Mouse (Mus musculus) liver, adult 2 months (tissue): Measurements from ENCODE around the gene Hyal2. TPM values are rescaled to one million over a fixed set of nuclear protein-coding genes. Genes with fewer than 3 reads are reported as not detected.

ENCODE experiments used
- DNase-seq: peaks from one replicate; pipeline ENCODE4 v3.0.0-alpha.2; 2011; ENCODE audit warnings: low read depth, low spot score; ENCODE audit errors: extremely low read depth
- H3K27ac ChIP-seq: fragments of 200-500 bp; replicated peaks from 2 replicates; pipeline ENCODE4 v1.5.1; 2012; ENCODE audit warnings: low read depth, mild to moderate bottlenecking, control low read depth, inconsistent platforms, low read length; ENCODE audit not compliant: insufficient read depth
- H3K27me3 ChIP-seq: fragments of 200-500 bp; 2 replicates; pipeline ENCODE4 v1.6.1; 2012; ENCODE audit warnings: mild to moderate bottlenecking, moderate library complexity, low read length, inconsistent platforms; ENCODE audit not compliant: control insufficient read depth, insufficient read depth
- H3K36me3 ChIP-seq: fragments of 200-500 bp; 2 replicates; pipeline ENCODE4 v1.6.1; 2012; ENCODE audit warnings: low read length, inconsistent platforms; ENCODE audit not compliant: control insufficient read depth, insufficient read depth
- H3K4me1 ChIP-seq: fragments of 200-500 bp; 2 replicates; pipeline ENCODE4 v1.6.1; 2011; ENCODE audit warnings: low read length; ENCODE audit not compliant: control insufficient read depth, insufficient read depth
- H3K4me3 ChIP-seq: fragments of 200-500 bp; 2 replicates; pipeline ENCODE4 v1.5.1; 2011; ENCODE audit warnings: low read depth, mild to moderate bottlenecking, control low read depth, low read length, moderate library complexity; ENCODE audit not compliant: insufficient read depth
- H3K79me2 ChIP-seq: fragments of 200-500 bp; 2 replicates; pipeline ENCODE4 v1.6.1; 2012; ENCODE audit warnings: inconsistent platforms, mild to moderate bottlenecking, low read length, moderate library complexity; ENCODE audit not compliant: control insufficient read depth, insufficient read depth
- H3K9ac ChIP-seq: fragments of 200-500 bp; 2 replicates; pipeline ENCODE4 v1.6.1; 2012; ENCODE audit warnings: low read depth, mild to moderate bottlenecking, control low read depth, inconsistent platforms, low read length
- CTCF ChIP-seq: fragments of 200-500 bp; IDR thresholded peaks from 2 replicates; pipeline ENCODE4 v1.5.1; 2011; ENCODE audit warnings: low read depth, low read length, control low read depth
- POLR2A ChIP-seq: fragments of 200-500 bp; IDR thresholded peaks from 2 replicates; pipeline ENCODE4 v1.6.1; 2011; ENCODE audit warnings: low read length, control low read depth; ENCODE audit not compliant: insufficient read depth; ENCODE audit errors: extremely low read depth
- WGBS: fragments of 180-500 bp; shearing (Covaris S2); methylation state at CpG from one replicate; pipeline ENCODE4 v1.1.7; 2018; 5-methylcytosine and 5-hydroxymethylcytosine counted together
- polyA plus RNA-seq: library from polyadenylated mRNA; depleted of rRNA; stranded (reverse); fragments of >200 nt; gene quantifications from 2 replicates; pipeline ENCODE4 v1.2.3, GENCODE M21; 2012; rRNA removed
- total RNA-seq: library from RNA; depleted of rRNA; stranded (reverse); fragments of >200 nt; gene quantifications from 2 replicates; pipeline ENCODE4 v1.2.3, GENCODE M21; 2014; rRNA removed

The Hyal2 gene
- total and polyA plus RNA-seq, 2 experiments = 38.4 to 64.1 TPM

DNA sequence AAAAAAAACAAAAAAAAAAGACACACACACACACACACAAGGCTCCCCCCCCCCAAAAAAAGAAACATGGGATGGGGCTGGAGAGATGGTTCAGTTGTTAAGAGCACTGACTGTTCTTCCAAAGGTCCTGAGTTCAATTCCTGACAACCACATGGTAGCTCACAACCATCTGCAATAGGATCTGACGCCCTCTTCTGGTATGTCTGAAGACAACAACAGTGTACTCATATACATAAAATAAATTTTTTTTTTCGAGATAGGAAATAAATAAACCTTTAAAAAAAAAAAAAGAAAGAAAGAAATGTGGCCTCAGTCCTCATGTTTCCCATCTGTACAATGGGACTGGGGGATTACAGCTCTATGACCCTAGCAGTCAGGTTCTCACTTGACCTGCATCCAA lies 49.7 kb downstream of the Hyal2 start:
- DNase-seq = no peak
- H3K27ac ChIP-seq = no peak overlapping the region
- WGBS = 76% methylated on average over 2 of the region's 2 CpGs
- H3K9ac ChIP-seq = no peak overlapping the region
- no peak overlapping the region for H3K4me3 ChIP-seq
- H3K4me1 ChIP-seq = peaks cover 17% of the 10 kb centered on the region
- no peaks in the 10 kb centered on the region for H3K27me3 ChIP-seq
- no peak for TF ChIP-seq CTCF
- TF ChIP-seq POLR2A = no peak
- H3K36me3 ChIP-seq = no peaks in the 10 kb centered on the region; the same call in 1 of the 2 replicates
- H3K79me2 ChIP-seq = no peaks in the 10 kb centered on the region

- Histone ChIP-seq H3K27ac (peak overlapping the region; percentile 83), H3K4me1 (peaks cover 17% of the 10 kb centered on the region), H3K36me3 (no peaks in the 10 kb centered on the region; the same call in 1 of the 2 replicates), H3K79me2 (no peaks in the 10 kb centered on the region), H3K27me3 (no peaks in the 10 kb centered on the region), H3K4me3 (no peak overlapping the region), H3K9ac (no peak overlapping the region)
- WGBS = 78% methylated on average over 6 of the region's 6 CpGs
- TF ChIP-seq POLR2A = no peak
- no peak for TF ChIP-seq CTCF
- no peak for DNase-seq
These were observed 50.4 kb downstream of the Hyal2 start for GRCm38 (mm10) chr9:107618098-107618497.

GRCm38 (mm10) chr9:107618778-107619545 lies 51.2 kb downstream of the Hyal2 start:
- 10% methylated on average over 13 of the region's 13 CpGs for WGBS
- H3K36me3 ChIP-seq = no peaks in the 10 kb centered on the region; the same call in 1 of the 2 replicates
- peak; percentile 86 for DNase-seq

DNA sequence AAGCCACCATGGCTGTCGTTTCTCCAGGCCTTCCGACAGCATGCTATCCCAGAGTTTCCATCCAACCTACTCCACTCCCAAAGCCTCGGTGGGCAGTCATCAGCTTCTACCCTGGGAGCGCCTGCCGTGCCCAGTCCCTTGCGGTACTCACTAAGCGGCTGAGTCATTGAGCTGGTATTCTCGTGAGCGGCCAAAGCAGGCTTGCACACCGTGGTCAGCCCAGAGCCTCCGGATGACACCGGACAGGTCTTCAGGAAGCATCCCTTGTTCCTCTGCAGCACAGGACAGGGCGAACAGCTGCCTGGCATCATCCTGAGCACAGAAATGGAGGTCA lies 51.8 kb downstream of the Hyal2 start:
- DNase-seq = no peak
- Histone ChIP-seq H3K79me2 (peaks cover 11% of the 10 kb centered on the region; the same call in 1 of the 2 replicates), H3K9ac (no peak overlapping the region), H3K4me1 (peaks cover 21% of the 10 kb centered on the region), H3K27me3 (no peaks in the 10 kb centered on the region), H3K36me3 (no peaks in the 10 kb centered on the region; the same call in 1 of the 2 replicates), H3K27ac (peak overlapping the region; percentile 55), H3K4me3 (no peak overlapping the region)
- WGBS = 56% methylated on average over 13 of the region's 13 CpGs
- TF ChIP-seq POLR2A (no peak), CTCF (no peak)

More at GRCm38 (mm10) chr9:107618778-107619545, 51.2 kb downstream of the Hyal2 start:
- peaks cover 17% of the 10 kb centered on the region for H3K4me1 ChIP-seq
- H3K27me3 ChIP-seq = no peaks in the 10 kb centered on the region
- H3K4me3 ChIP-seq = no peak overlapping the region
- TF ChIP-seq POLR2A = no peak
- peaks cover 7% of the 10 kb centered on the region; the same call in 1 of the 2 replicates for H3K79me2 ChIP-seq
- peak overlapping the region; percentile 83 for H3K27ac ChIP-seq
- H3K9ac ChIP-seq = peak overlapping the region; percentile 56

- DNase-seq = no peak
- Histone ChIP-seq H3K79me2 (peaks cover 24% of the 10 kb centered on the region), H3K36me3 (no peaks in the 10 kb centered on the region; the same call in 1 of the 2 replicates), H3K4me1 (peaks cover 24% of the 10 kb centered on the region), H3K4me3 (no peak overlapping the region), H3K27me3 (no peaks in the 10 kb centered on the region), H3K27ac (no peak overlapping the region), H3K9ac (no peak overlapping the region)
- TF ChIP-seq POLR2A = no peak
- no peak for TF ChIP-seq CTCF
These were observed 53.2 kb downstream of the Hyal2 start for GRCm38 (mm10) chr9:107620954-107621353.

Other genes starting within 250 kb of the Hyal2 start
- gene Hemk1, start 229.6 kb upstream of the Hyal2 start, total RNA-seq = 14.4 and 18.4 TPM in 2 replicates
- 19.6 and 28.1 TPM in 2 replicates for gene Hemk1, start 229.6 kb upstream of the Hyal2 start, polyA plus RNA-seq
- 0.46 and 0.67 TPM in 2 replicates for gene 6430571L13Rik, start 227.3 kb upstream of the Hyal2 start, total RNA-seq
- 1.2 and 1.6 TPM in 2 replicates for gene 6430571L13Rik, start 227.3 kb upstream of the Hyal2 start, polyA plus RNA-seq
- not detected in 2 replicates for gene Cacna2d2, start 168.3 kb upstream of the Hyal2 start, total RNA-seq
- gene Cacna2d2, start 168.3 kb upstream of the Hyal2 start, polyA plus RNA-seq = not detected in 2 replicates
- gene Tmem115, start 34.0 kb upstream of the Hyal2 start, total RNA-seq = 10.9 and 14.0 TPM in 2 replicates
- gene Tmem115, start 34.0 kb upstream of the Hyal2 start, polyA plus RNA-seq = 40.2 and 47.3 TPM in 2 replicates
- 11.0 and 11.9 TPM in 2 replicates for gene Cyb561d2, start 25.8 kb upstream of the Hyal2 start, total RNA-seq
- 31.0 and 33.7 TPM in 2 replicates for gene Cyb561d2, start 25.8 kb upstream of the Hyal2 start, polyA plus RNA-seq
- gene Nprl2, start 25.7 kb upstream of the Hyal2 start, total RNA-seq = 18.5 and 21.7 TPM in 2 replicates
- gene Nprl2, start 25.7 kb upstream of the Hyal2 start, polyA plus RNA-seq = 24.8 and 26.8 TPM in 2 replicates
- gene Zmynd10, start 20.6 kb upstream of the Hyal2 start, total RNA-seq = 0.27 and 0.28 TPM in 2 replicates
- gene Zmynd10, start 20.6 kb upstream of the Hyal2 start, polyA plus RNA-seq = 0.10 and 0.20 TPM in 2 replicates
- 6.0 and 6.6 TPM in 2 replicates for gene Rassf1, start 16.4 kb upstream of the Hyal2 start, total RNA-seq
- gene Rassf1, start 16.4 kb upstream of the Hyal2 start, polyA plus RNA-seq = 5.0 and 7.0 TPM in 2 replicates
- gene Tusc2, start 4.7 kb upstream of the Hyal2 start, total RNA-seq = 22.6 and 27.4 TPM in 2 replicates
- gene Tusc2, start 4.7 kb upstream of the Hyal2 start, polyA plus RNA-seq = 52.8 and 58.1 TPM in 2 replicates
- gene Hyal1, start 9.0 kb downstream of the Hyal2 start, total RNA-seq = 33.2 TPM in 2 replicates
- gene Hyal1, start 9.0 kb downstream of the Hyal2 start, polyA plus RNA-seq = 35.1 and 43.4 TPM in 2 replicates
- gene Naa80, start 10.9 kb downstream of the Hyal2 start, total RNA-seq = 12.3 and 12.8 TPM in 2 replicates
- 88.5 and 130 TPM in 2 replicates for gene Naa80, start 10.9 kb downstream of the Hyal2 start, polyA plus RNA-seq
- gene Hyal3, start 12.9 kb downstream of the Hyal2 start, total RNA-seq = 0.13 and 0.18 TPM in 2 replicates
- gene Hyal3, start 12.9 kb downstream of the Hyal2 start, polyA plus RNA-seq = 0.29 and 0.54 TPM in 2 replicates
- 21.5 and 32.2 TPM in 2 replicates for gene Ifrd2, start 19.7 kb downstream of the Hyal2 start, total RNA-seq
- gene Ifrd2, start 19.7 kb downstream of the Hyal2 start, polyA plus RNA-seq = 54.6 and 56.2 TPM in 2 replicates
- gene Sema3b, start 41.3 kb downstream of the Hyal2 start, total RNA-seq = 0.13 and 0.37 TPM in 2 replicates
- gene Sema3b, start 41.3 kb downstream of the Hyal2 start, polyA plus RNA-seq = 0.68 and 0.83 TPM in 2 replicates
- gene Gnai2, start 67.4 kb downstream of the Hyal2 start, total RNA-seq = 31.6 and 44.8 TPM in 2 replicates
- 117 and 122 TPM in 2 replicates for gene Gnai2, start 67.4 kb downstream of the Hyal2 start, polyA plus RNA-seq
- 982 and 1,378 TPM in 2 replicates for gene Slc38a3, start 101.6 kb downstream of the Hyal2 start, total RNA-seq
- gene Slc38a3, start 101.6 kb downstream of the Hyal2 start, polyA plus RNA-seq = 3,567 and 4,585 TPM in 2 replicates
- 3.2 and 6.3 TPM in 2 replicates for gene Gnat1, start 111.8 kb downstream of the Hyal2 start, total RNA-seq
- gene Gnat1, start 111.8 kb downstream of the Hyal2 start, polyA plus RNA-seq = 5.5 and 7.1 TPM in 2 replicates
- gene Sema3f, start 142.5 kb downstream of the Hyal2 start, total RNA-seq = 3.5 and 4.6 TPM in 2 replicates
- gene Sema3f, start 142.5 kb downstream of the Hyal2 start, polyA plus RNA-seq = 6.7 and 8.9 TPM in 2 replicates
- gene Rbm5, start 203.1 kb downstream of the Hyal2 start, total RNA-seq = 46.2 and 48.3 TPM in 2 replicates
- 18.1 and 31.3 TPM in 2 replicates for gene Rbm5, start 203.1 kb downstream of the Hyal2 start, polyA plus RNA-seq